Mouse (Mus musculus) megakaryocyte, embryonic 14.5 days (primary cell): Measurements from ENCODE around the gene Mptx2.

Source experiments
- FLI1 ChIP-seq: IDR thresholded peaks from 2 replicates; pipeline ENCODE4 v1.6.1; 2012; ENCODE audit warnings: low read length, inconsistent platforms, mixed read lengths
- GATA1 ChIP-seq: IDR thresholded peaks from 3 replicates; pipeline ENCODE4 v1.6.1; 2012; ENCODE audit warnings: mixed read lengths, low read length, inconsistent platforms, borderline replicate concordance

DNA sequence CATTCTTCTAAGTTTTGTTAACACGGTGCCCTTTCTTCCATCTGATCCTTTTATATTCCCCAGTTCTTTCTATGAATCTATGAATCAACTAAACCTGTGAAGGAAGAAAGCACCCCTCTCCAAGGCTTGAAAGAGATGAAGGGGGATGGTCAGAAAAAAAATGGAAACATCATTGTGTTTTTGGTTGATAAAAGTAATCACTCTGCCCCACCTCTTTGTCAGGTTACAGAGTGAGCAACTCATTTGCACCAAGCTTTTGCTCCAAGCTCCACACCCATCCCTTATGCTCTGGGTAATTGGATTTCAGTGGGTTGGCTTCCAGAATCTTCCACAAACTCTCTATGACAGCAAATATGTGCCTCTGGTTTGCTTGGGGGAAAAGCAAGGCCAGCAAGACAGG, 47.8 kb upstream of the Mptx2 start:
- TF ChIP-seq FLI1 (no peak), GATA1 (no peak)
